Mouse (Mus musculus) G1E (cell line): ENCODE results near the gene Opn5.

Source experiments
- CTCF ChIP-seq: IDR thresholded peaks from 2 replicates; pipeline ENCODE4 v1.5.1; 2012; ENCODE audit warnings: low read depth, low read length, inconsistent platforms, mixed read lengths
- GATA1 ChIP-seq: IDR thresholded peaks from 2 replicates; pipeline ENCODE4 v1.6.1; 2012; ENCODE audit warnings: borderline replicate concordance, low read length, inconsistent platforms, mixed read lengths
- GATA2 ChIP-seq: IDR thresholded peaks from 2 replicates; pipeline ENCODE4 v1.6.1; 2012; ENCODE audit warnings: low read depth, low read length, inconsistent platforms, borderline replicate concordance
- POLR2AphosphoS5 ChIP-seq: IDR thresholded peaks from 2 replicates; pipeline ENCODE4 v1.6.1; 2012; ENCODE audit warnings: low read depth, low read length, inconsistent platforms; ENCODE audit not compliant: insufficient replicate concordance
- TAL1 ChIP-seq: conservative IDR thresholded peaks from 2 replicates; pipeline ENCODE4 v1.6.1; 2012; ENCODE audit warnings: low read depth, low read length, inconsistent platforms, mixed read lengths

DNA sequence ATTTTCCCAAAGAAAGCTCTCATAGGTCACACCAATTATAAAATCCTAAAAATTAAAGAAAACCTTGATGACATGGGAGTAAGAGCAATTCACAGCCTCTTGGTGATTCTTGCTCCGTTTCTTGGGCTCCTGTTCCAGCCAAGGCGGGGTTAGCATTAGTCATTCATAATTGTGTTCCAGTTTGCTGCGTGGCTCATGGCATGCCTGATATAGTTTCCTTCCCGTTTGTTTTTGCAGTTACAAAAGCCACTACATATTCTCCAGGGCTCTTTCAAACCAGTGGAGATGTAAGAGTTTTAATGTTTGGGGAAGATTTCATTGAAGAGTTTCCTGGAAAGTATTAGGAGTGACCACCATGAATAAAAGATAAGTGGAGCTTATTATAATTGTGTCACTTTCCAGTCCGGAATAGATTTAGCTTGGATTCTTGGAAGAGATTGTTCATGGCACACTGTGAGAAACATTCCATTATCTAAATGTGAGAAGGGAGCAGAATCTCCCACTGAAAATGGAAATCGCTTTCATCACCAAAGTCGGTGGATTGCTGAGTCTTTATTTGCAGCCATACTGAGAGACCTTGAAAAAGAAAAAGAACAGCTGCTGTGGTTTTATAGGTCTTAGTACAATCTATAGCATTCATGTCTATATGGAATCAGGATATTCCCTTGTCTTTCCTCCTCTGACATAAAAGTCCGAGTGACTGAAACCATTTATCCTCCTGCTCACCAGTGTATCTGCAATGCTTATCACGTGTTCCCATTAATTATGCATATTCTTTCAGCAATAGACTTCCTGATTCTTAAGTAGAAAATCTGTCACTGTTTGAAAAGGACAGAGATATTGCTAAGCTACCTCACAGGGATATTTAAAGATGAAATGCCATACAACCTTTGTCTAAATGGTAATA is 101.6 kb downstream of the Opn5 start:
- TF ChIP-seq GATA1 (no peak), CTCF (no peak), TAL1 (no peak), POLR2AphosphoS5 (no peak), GATA2 (no peak)
